Mouse (Mus musculus) C2C12 (cell line): ENCODE measurements at regions not wholly inside any gene's neighbourhood (a gene's known extent, or its start where the extent isn't known, plus 50 kb on each side); places are given as distances from the start of the nearest gene placed in this dataset.

ENCODE experiments used
- H3K27me3 ChIP-seq: one replicate; pipeline ENCODE4 v1.6.1; 2011; ENCODE audit not compliant: control insufficient read depth, insufficient read depth, insufficient read length
- H3K36me3 ChIP-seq: one replicate; pipeline ENCODE4 v1.6.1; 2011; ENCODE audit not compliant: control insufficient read depth, insufficient read depth
- H3K4me3 ChIP-seq: one replicate; pipeline ENCODE4 v1.5.1; 2011; ENCODE audit warnings: mild to moderate bottlenecking, control low read depth; ENCODE audit not compliant: poor library complexity, insufficient read depth, severe bottlenecking
- H3K79me2 ChIP-seq: one replicate; pipeline ENCODE4 v1.6.1; 2011; ENCODE audit not compliant: control insufficient read depth, insufficient read depth
- H3K79me3 ChIP-seq: one replicate; pipeline ENCODE4 v1.6.1; 2011; ENCODE audit warnings: low read depth, control low read depth
- H3ac ChIP-seq: one replicate; pipeline ENCODE3; 2011; ENCODE audit warnings: low read depth; ENCODE audit not compliant: control insufficient read depth, insufficient read length
- CEBPB ChIP-seq: IDR thresholded peaks from one replicate; pipeline ENCODE4 v1.6.1; 2011; ENCODE audit warnings: low read depth, mild to moderate bottlenecking, control low read depth, moderate library complexity
- CTCF ChIP-seq: IDR thresholded peaks from one replicate; pipeline ENCODE4 v1.5.1; 2011; ENCODE audit not compliant: control insufficient read depth, insufficient read depth, insufficient read length
- FOSL1 ChIP-seq: IDR thresholded peaks from one replicate; pipeline ENCODE4 v1.8.0; 2011; ENCODE audit warnings: mild to moderate bottlenecking, low read length; ENCODE audit not compliant: poor library complexity, insufficient read depth, severe bottlenecking
- MAX ChIP-seq: IDR thresholded peaks from one replicate; pipeline ENCODE4 v1.6.1; 2011; ENCODE audit warnings: mild to moderate bottlenecking, control low read depth
- MYOD1 ChIP-seq: IDR thresholded peaks from one replicate; pipeline ENCODE4 v1.6.1; 2011; ENCODE audit warnings: low read depth; ENCODE audit not compliant: control insufficient read depth, insufficient read length
- MYOG ChIP-seq: IDR thresholded peaks from one replicate; pipeline ENCODE4 v1.6.1; 2011; ENCODE audit not compliant: control insufficient read depth, insufficient read length; ENCODE audit errors: extremely low read depth
- USF1 ChIP-seq: IDR thresholded peaks from one replicate; pipeline ENCODE4 v1.6.1; 2011; ENCODE audit warnings: low read depth, mild to moderate bottlenecking, control low read depth, moderate library complexity

DNA sequence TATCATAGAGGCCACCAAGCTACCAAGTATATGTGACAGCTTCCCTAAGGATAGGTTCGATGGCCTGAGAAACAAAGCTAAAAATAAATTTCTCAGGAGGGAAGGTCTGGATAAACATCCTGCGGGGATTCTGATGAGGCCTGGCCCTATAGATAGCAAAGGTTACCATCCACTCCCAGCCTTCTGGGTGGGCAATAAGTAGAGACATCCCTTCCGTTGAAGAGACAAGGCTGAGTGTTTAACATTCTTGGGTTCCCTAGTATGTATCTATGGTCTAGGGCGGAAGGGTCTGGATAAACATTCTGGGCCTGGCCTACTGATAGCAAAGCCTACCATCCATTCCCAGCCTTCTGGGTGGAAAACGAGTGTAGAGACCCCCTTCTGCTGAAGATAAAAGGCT lies 180.5 kb upstream of the Dlk1 start:
- H3K79me3 ChIP-seq, result no peaks in the 10 kb centered on the region
- H3ac ChIP-seq, result no peak overlapping the region
- H3K36me3 ChIP-seq, result no peaks in the 10 kb centered on the region
- H3K79me2 ChIP-seq, result no peaks in the 10 kb centered on the region
- no peaks in the 10 kb centered on the region for H3K27me3 ChIP-seq
- TF ChIP-seq FOSL1 (no peak), MYOG (no peak), CEBPB (no peak), CTCF (no peak), MYOD1 (no peak), USF1 (no peak), MAX (no peak)
- H3K4me3 ChIP-seq, result no peak overlapping the region

- H3K4me3 ChIP-seq, result no peak overlapping the region
- TF ChIP-seq FOSL1, result no peak
- no peak for TF ChIP-seq CEBPB
- TF ChIP-seq USF1, result no peak
- TF ChIP-seq MYOG, result no peak
- TF ChIP-seq CTCF, result no peak
- no peak for TF ChIP-seq MYOD1
- no peak for TF ChIP-seq MAX
- no peak overlapping the region for H3ac ChIP-seq
- H3K36me3 ChIP-seq, result no peaks in the 10 kb centered on the region
- H3K27me3 ChIP-seq, result no peaks in the 10 kb centered on the region
- no peaks in the 10 kb centered on the region for H3K79me2 ChIP-seq
- no peaks in the 10 kb centered on the region for H3K79me3 ChIP-seq
Observed at GRCm38 (mm10) chr12:109314850-109315249, 137.8 kb upstream of the Dlk1 start.

DNA sequence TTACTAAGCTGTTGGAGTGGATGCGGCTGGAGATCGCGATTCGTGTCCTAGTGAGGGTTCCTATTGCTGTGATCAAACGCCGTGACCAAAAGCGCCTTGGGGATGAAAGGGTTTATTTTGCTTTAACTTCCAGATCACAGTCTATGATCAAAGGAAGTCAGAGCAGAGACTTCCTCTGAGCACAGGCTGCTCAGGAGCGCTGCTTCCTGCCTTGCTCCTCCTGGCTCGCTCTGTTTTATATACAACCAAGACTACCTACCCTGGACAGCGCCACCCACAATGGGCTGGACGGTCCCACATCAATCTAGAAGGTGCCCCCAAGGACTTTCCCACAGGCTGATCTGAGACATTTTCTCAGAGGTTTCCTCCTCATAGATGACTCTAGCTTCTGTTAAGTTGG lies 126.6 kb upstream of the Dlk1 start:
- H3ac ChIP-seq, result no peak overlapping the region
- no peak overlapping the region for H3K4me3 ChIP-seq
- no peaks in the 10 kb centered on the region for H3K79me3 ChIP-seq
- H3K79me2 ChIP-seq, result no peaks in the 10 kb centered on the region
- H3K36me3 ChIP-seq, result no peaks in the 10 kb centered on the region
- TF ChIP-seq FOSL1 (no peak), CEBPB (no peak), MYOG (no peak), USF1 (no peak), MAX (no peak), CTCF (no peak), MYOD1 (no peak)
- H3K27me3 ChIP-seq, result no peaks in the 10 kb centered on the region

- Histone ChIP-seq H3K79me2 (no peaks in the 10 kb centered on the region), H3ac (no peak overlapping the region), H3K79me3 (no peaks in the 10 kb centered on the region), H3K36me3 (no peaks in the 10 kb centered on the region), H3K27me3 (no peaks in the 10 kb centered on the region), H3K4me3 (no peak overlapping the region)
- TF ChIP-seq MAX (no peak), CTCF (no peak), MYOD1 (no peak), CEBPB (no peak)
Observed at GRCm38 (mm10) chr12:109371327-109371726, 81.3 kb upstream of the Dlk1 start.

GRCm38 (mm10) chr12:109385794-109386193 lies 66.8 kb upstream of the Dlk1 start:
- Histone ChIP-seq H3K79me2 (no peaks in the 10 kb centered on the region), H3K27me3 (peaks cover 11% of the 10 kb centered on the region), H3K36me3 (no peaks in the 10 kb centered on the region), H3K4me3 (no peak overlapping the region), H3ac (no peak overlapping the region), H3K79me3 (no peaks in the 10 kb centered on the region)
- no peak for TF ChIP-seq CTCF
- no peak for TF ChIP-seq MYOD1
- no peak for TF ChIP-seq FOSL1
- TF ChIP-seq CEBPB, result no peak
- TF ChIP-seq MAX, result no peak
- TF ChIP-seq USF1, result no peak

- TF ChIP-seq MAX, result no peak
- no peak for TF ChIP-seq USF1
- TF ChIP-seq FOSL1, result no peak
- no peak for TF ChIP-seq CEBPB
- no peak for TF ChIP-seq MYOG
- TF ChIP-seq MYOD1, result no peak
- no peak for TF ChIP-seq CTCF
- Histone ChIP-seq H3K36me3 (no peaks in the 10 kb centered on the region), H3K4me3 (no peak overlapping the region), H3K79me3 (no peaks in the 10 kb centered on the region), H3K27me3 (peaks cover 11% of the 10 kb centered on the region), H3K79me2 (no peaks in the 10 kb centered on the region), H3ac (no peak overlapping the region)
Observed at GRCm38 (mm10) chr12:109388791-109389190, 63.8 kb upstream of the Dlk1 start.
